Mouse (Mus musculus) kidney, adult 9 months (tissue): Measurements from ENCODE around the gene Dimt1.
"Not testable (repeated sequence)": the region's sequence is repeated elsewhere in the genome, so short reads cannot be mapped to it uniquely, and the experiment has no call there.

ENCODE experiments used
- DNase-seq: peaks from one replicate; pipeline ENCODE4 v3.0.0; 2022

The Dimt1 gene

GRCm38 (mm10) chr13:106996891-106997290 is 50.0 kb downstream of the Dimt1 start:
- DNase-seq: no peak

GRCm38 (mm10) chr13:106997557-106997956 is 50.6 kb downstream of the Dimt1 start:
- not testable (repeated sequence) for DNase-seq

GRCm38 (mm10) chr13:106998026-106998425 is 51.1 kb downstream of the Dimt1 start:
- no peak for DNase-seq

DNA sequence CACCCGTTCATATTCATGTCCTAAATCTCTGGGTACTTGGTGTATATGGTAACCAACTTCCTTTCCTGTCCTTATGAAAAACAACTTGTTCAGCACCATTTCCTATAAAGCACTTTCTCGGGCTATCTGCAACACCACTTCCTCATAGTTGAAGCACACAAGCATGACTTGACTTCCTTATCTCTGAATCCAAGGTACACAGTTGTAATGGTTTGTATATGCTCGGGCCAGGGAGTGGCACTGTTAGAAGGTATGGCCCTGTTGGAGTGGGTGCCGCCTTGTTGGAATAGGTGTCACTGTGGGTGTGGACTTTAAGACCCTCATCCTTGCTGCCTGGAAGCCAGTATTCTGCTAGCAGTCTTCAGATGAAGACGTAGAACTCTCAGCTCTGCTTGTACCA is 51.7 kb downstream of the Dimt1 start:
- DNase-seq: peak; percentile 12

GRCm38 (mm10) chr13:107003211-107003610 is 56.3 kb downstream of the Dimt1 start:
- no peak for DNase-seq

DNA sequence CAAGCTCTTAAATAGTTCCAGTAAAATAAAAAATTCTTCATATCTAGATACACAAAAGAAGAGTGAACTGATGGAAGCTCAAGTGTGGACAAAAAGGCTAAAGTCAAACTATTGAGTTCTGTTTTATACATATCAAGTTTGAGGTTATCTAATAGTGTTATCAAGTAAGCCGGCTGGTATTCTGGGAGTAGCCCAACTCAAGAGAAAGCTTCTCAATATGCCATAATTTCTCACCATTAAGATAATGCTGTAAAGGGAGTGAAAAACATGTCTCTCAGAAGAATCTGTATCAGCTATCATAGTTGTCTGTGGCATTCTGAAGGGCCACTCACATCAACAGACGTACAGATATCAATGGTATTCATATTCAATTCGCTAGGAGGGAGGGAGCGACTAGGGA is 61.2 kb downstream of the Dimt1 start:
- no peak for DNase-seq
